Mouse (Mus musculus): Measurements from ENCODE around the gene Snx22. TPM values are rescaled to one million over a fixed set of nuclear protein-coding genes. Genes with fewer than 3 reads are reported as not detected.

Snx22 gene
- polyA plus RNA-seq, 1 experiment from 2014 or later: 1.6 TPM

GRCm38 (mm10) chr9:66104601-66105000, 35.1 kb upstream of the Snx22 start:
- Histone ChIP-seq H3K4me3 (ENCODE audit: control insufficient read depth in 1 of 2, insufficient read depth in 1 of 2, low read depth in 1 of 2, low read length in 2 of 2) (no peak overlapping the region), H3K9ac (ENCODE audit: low read length) (no peak overlapping the region), H3K9me3 (ENCODE audit: control insufficient read depth, low read length) (no peaks in the 10 kb centered on the region), H3K4me2 (ENCODE audit: low read length) (no peak overlapping the region), H3K4me1 (ENCODE audit: control insufficient read depth in 2 of 2, insufficient read depth in 2 of 2, low read length in 2 of 2) (no peaks in the 10 kb centered on the region), H3K27ac (replicated peaks in 1 of 2; ENCODE audit: control insufficient read depth in 1 of 2, insufficient read depth in 1 of 2, low read depth in 2 of 2, low read length in 2 of 2) (no peak overlapping the region), H3K27me3 (ENCODE audit: control insufficient read depth, insufficient read depth, low read length) (no peaks in the 10 kb centered on the region), H3K36me3 (ENCODE audit: control insufficient read depth, insufficient read depth, low read length) (peaks cover 92% of the 10 kb centered on the region)
- WGBS: 87% methylated on average over 4 of the region's 4 CpGs
- ATAC-seq (ENCODE audit: insufficient number of reproducible peaks, insufficient read depth, low FRiP score, low read depth): no peak

GRCm38 (mm10) chr9:66102668-66103067, 33.1 kb upstream of the Snx22 start:
- whole genome bisulfite sequencing: 94% methylated on average over 6 of the region's 6 CpGs
- H3K4me2 ChIP-seq (ENCODE audit: low read length): no peak overlapping the region
- no peak overlapping the region for H3K27ac ChIP-seq (replicated peaks in 1 of 2; ENCODE audit: control insufficient read depth in 1 of 2, insufficient read depth in 1 of 2, low read depth in 2 of 2, low read length in 2 of 2)
- no peaks in the 10 kb centered on the region for H3K4me1 ChIP-seq (ENCODE audit: control insufficient read depth in 2 of 2, insufficient read depth in 2 of 2, low read length in 2 of 2)
- H3K9ac ChIP-seq (ENCODE audit: low read length): no peak overlapping the region
- no peaks in the 10 kb centered on the region for H3K9me3 ChIP-seq (ENCODE audit: control insufficient read depth, low read length)
- H3K4me3 ChIP-seq (ENCODE audit: control insufficient read depth in 1 of 2, insufficient read depth in 1 of 2, low read depth in 1 of 2, low read length in 2 of 2): no peak overlapping the region
- no peak for ATAC-seq (ENCODE audit: insufficient number of reproducible peaks, insufficient read depth, low FRiP score, low read depth)
- no peaks in the 10 kb centered on the region for H3K27me3 ChIP-seq (ENCODE audit: control insufficient read depth, insufficient read depth, low read length)
- H3K36me3 ChIP-seq (ENCODE audit: control insufficient read depth, insufficient read depth, low read length): peaks cover 88% of the 10 kb centered on the region

- H3K27ac ChIP-seq (replicated peaks in 1 of 2; ENCODE audit: control insufficient read depth in 1 of 2, insufficient read depth in 1 of 2, low read depth in 2 of 2, low read length in 2 of 2): no peak overlapping the region
- H3K36me3 ChIP-seq (ENCODE audit: control insufficient read depth, insufficient read depth, low read length): peaks cover 89% of the 10 kb centered on the region
- no peak overlapping the region for H3K4me3 ChIP-seq (ENCODE audit: control insufficient read depth in 1 of 2, insufficient read depth in 1 of 2, low read depth in 1 of 2, low read length in 2 of 2)
- H3K4me1 ChIP-seq (ENCODE audit: control insufficient read depth in 2 of 2, insufficient read depth in 2 of 2, low read length in 2 of 2): no peaks in the 10 kb centered on the region
- no peaks in the 10 kb centered on the region for H3K9me3 ChIP-seq (ENCODE audit: control insufficient read depth, low read length)
- ATAC-seq (ENCODE audit: insufficient number of reproducible peaks, insufficient read depth, low FRiP score, low read depth): no peak
- no peak overlapping the region for H3K4me2 ChIP-seq (ENCODE audit: low read length)
- H3K9ac ChIP-seq (ENCODE audit: low read length): no peak overlapping the region
- no peaks in the 10 kb centered on the region for H3K27me3 ChIP-seq (ENCODE audit: control insufficient read depth, insufficient read depth, low read length)
- 86% methylated on average over 8 of the region's 8 CpGs for WGBS
Observed at GRCm38 (mm10) chr9:66101577-66101976, 32.1 kb upstream of the Snx22 start.

- no peak for ATAC-seq (ENCODE audit: insufficient number of reproducible peaks, insufficient read depth, low FRiP score, low read depth)
- Histone ChIP-seq H3K27me3 (ENCODE audit: control insufficient read depth, insufficient read depth, low read length) (no peaks in the 10 kb centered on the region), H3K4me3 (ENCODE audit: control insufficient read depth in 1 of 2, insufficient read depth in 1 of 2, low read depth in 1 of 2, low read length in 2 of 2) (no peak overlapping the region), H3K4me1 (ENCODE audit: control insufficient read depth in 2 of 2, insufficient read depth in 2 of 2, low read length in 2 of 2) (peaks cover 5 to 15% of the 10 kb centered on the region in 2 experiments; a peak in 3 of 4 replicates), H3K36me3 (ENCODE audit: control insufficient read depth, insufficient read depth, low read length) (peaks cover 97% of the 10 kb centered on the region), H3K9me3 (ENCODE audit: control insufficient read depth, low read length) (no peaks in the 10 kb centered on the region), H3K9ac (ENCODE audit: low read length) (no peak overlapping the region), H3K27ac (replicated peaks in 1 of 2; ENCODE audit: control insufficient read depth in 1 of 2, insufficient read depth in 1 of 2, low read depth in 2 of 2, low read length in 2 of 2) (no peak overlapping the region), H3K4me2 (ENCODE audit: low read length) (no peak overlapping the region)
- 48% methylated on average over 2 of the region's 2 CpGs for WGBS
Observed at GRCm38 (mm10) chr9:66092664-66093063, 23.1 kb upstream of the Snx22 start.

GRCm38 (mm10) chr9:66091327-66092231, 22.1 kb upstream of the Snx22 start:
- ATAC-seq (ENCODE audit: insufficient number of reproducible peaks, insufficient read depth, low FRiP score, low read depth): no peak; the same call in 1 of the 2 replicates
- H3K27me3 ChIP-seq (ENCODE audit: control insufficient read depth, insufficient read depth, low read length): no peaks in the 10 kb centered on the region
- no peak overlapping the region for H3K4me3 ChIP-seq (ENCODE audit: control insufficient read depth in 1 of 2, insufficient read depth in 1 of 2, low read depth in 1 of 2, low read length in 2 of 2)
- H3K9ac ChIP-seq (ENCODE audit: low read length): no peak overlapping the region
- 58% methylated on average over 6 of the region's 6 CpGs for WGBS
- no peak overlapping the region for H3K27ac ChIP-seq (replicated peaks in 1 of 2; ENCODE audit: control insufficient read depth in 1 of 2, insufficient read depth in 1 of 2, low read depth in 2 of 2, low read length in 2 of 2)
- H3K36me3 ChIP-seq (ENCODE audit: control insufficient read depth, insufficient read depth, low read length): peaks cover 97% of the 10 kb centered on the region
- peaks cover 5 to 15% of the 10 kb centered on the region in 2 experiments; a peak in 3 of 4 replicates for H3K4me1 ChIP-seq (ENCODE audit: control insufficient read depth in 2 of 2, insufficient read depth in 2 of 2, low read length in 2 of 2)
- H3K4me2 ChIP-seq (ENCODE audit: low read length): no peak overlapping the region
- H3K9me3 ChIP-seq (ENCODE audit: control insufficient read depth, low read length): no peaks in the 10 kb centered on the region

- Histone ChIP-seq H3K4me3 (ENCODE audit: control insufficient read depth in 1 of 2, insufficient read depth in 1 of 2, low read depth in 1 of 2, low read length in 2 of 2) (no peak overlapping the region), H3K9me3 (ENCODE audit: control insufficient read depth, low read length) (no peaks in the 10 kb centered on the region), H3K4me2 (ENCODE audit: low read length) (no peak overlapping the region), H3K36me3 (ENCODE audit: control insufficient read depth, insufficient read depth, low read length) (peaks cover 96% of the 10 kb centered on the region), H3K27me3 (ENCODE audit: control insufficient read depth, insufficient read depth, low read length) (no peaks in the 10 kb centered on the region), H3K9ac (ENCODE audit: low read length) (no peak overlapping the region), H3K27ac (replicated peaks in 1 of 2; ENCODE audit: control insufficient read depth in 1 of 2, insufficient read depth in 1 of 2, low read depth in 2 of 2, low read length in 2 of 2) (no peak overlapping the region), H3K4me1 (ENCODE audit: control insufficient read depth in 2 of 2, insufficient read depth in 2 of 2, low read length in 2 of 2) (peaks cover 5 to 15% of the 10 kb centered on the region in 2 experiments; a peak in 3 of 4 replicates)
- ATAC-seq (ENCODE audit: insufficient number of reproducible peaks, insufficient read depth, low FRiP score, low read depth): 0 out of 2 replicates have a peak, but pooled peaks have one; percentile 5
- WGBS: 88% methylated on average over 13 of the region's 13 CpGs
Observed at GRCm38 (mm10) chr9:66090593-66091244, 21.2 kb upstream of the Snx22 start.

- Histone ChIP-seq H3K4me2 (ENCODE audit: low read length) (no peak overlapping the region), H3K4me1 (ENCODE audit: control insufficient read depth in 2 of 2, insufficient read depth in 2 of 2, low read length in 2 of 2) (peaks cover 5 to 15% of the 10 kb centered on the region in 2 experiments; a peak in 3 of 4 replicates), H3K4me3 (ENCODE audit: control insufficient read depth in 1 of 2, insufficient read depth in 1 of 2, low read depth in 1 of 2, low read length in 2 of 2) (no peak overlapping the region), H3K9ac (ENCODE audit: low read length) (no peak overlapping the region), H3K27ac (replicated peaks in 1 of 2; ENCODE audit: control insufficient read depth in 1 of 2, insufficient read depth in 1 of 2, low read depth in 2 of 2, low read length in 2 of 2) (no peak overlapping the region), H3K27me3 (ENCODE audit: control insufficient read depth, insufficient read depth, low read length) (no peaks in the 10 kb centered on the region), H3K36me3 (ENCODE audit: control insufficient read depth, insufficient read depth, low read length) (peaks cover 74% of the 10 kb centered on the region), H3K9me3 (ENCODE audit: control insufficient read depth, low read length) (no peaks in the 10 kb centered on the region)
- ATAC-seq (ENCODE audit: insufficient number of reproducible peaks, insufficient read depth, low FRiP score, low read depth): no peak
- WGBS: 41% methylated on average over 4 of the region's 4 CpGs
Observed at GRCm38 (mm10) chr9:66088411-66088810, 18.9 kb upstream of the Snx22 start.

Data from heart, embryonic 14.5 days (tissue).